Mouse (Mus musculus) liver, embryonic 14.5 days (tissue): ENCODE data around the gene Fam221b. TPM values are rescaled to one million over a fixed set of nuclear protein-coding genes. Genes with fewer than 3 reads are reported as not detected.

Experiments
- ATAC-seq: fragments of 200-750 bp; cut with Nextera tagmentation; 2 replicates; pipeline ENCODE4 v1.8.0; 2017; ENCODE audit warnings: moderate number of reproducible peaks, mild to moderate bottlenecking, moderate library complexity; ENCODE audit not compliant: insufficient read depth
- DNase-seq, 3 experiments: peaks; one replicate each; pipeline ENCODE4 v3.0.0-alpha.2; 2012 to 2013; ENCODE audit warnings: low read depth in 3 of 3, low spot score in 3 of 3
- H3K27ac ChIP-seq: fragments of 300-500 bp; sonication (generic); 2 replicates; pipeline ENCODE4 v1.5.1; 2014; ENCODE audit warnings: moderate library complexity, mild to moderate bottlenecking, control low read depth, inconsistent platforms
- H3K27me3 ChIP-seq: fragments of 300-500 bp; sonication (generic); 2 replicates; pipeline ENCODE4 v1.6.1; 2014; ENCODE audit warnings: mild to moderate bottlenecking, low read length, moderate library complexity; ENCODE audit not compliant: control insufficient read depth, insufficient read depth
- H3K36me3 ChIP-seq: fragments of 300-500 bp; sonication (generic); replicated peaks from 2 replicates; pipeline ENCODE4 v1.6.1; 2014; ENCODE audit warnings: low read depth; ENCODE audit not compliant: control insufficient read depth, insufficient read depth
- H3K4me1 ChIP-seq, 2 experiments: fragments of 200-500 bp in 1 of 2; fragments of 300-500 bp in 1 of 2; sonication (generic) in 1 of 2; replicated peaks; 2 replicates each; pipeline ENCODE4 v1.6.1; 2012 to 2014; ENCODE audit warnings: antibody characterized with exemption in 1 of 2, inconsistent platforms in 1 of 2, low read length in 1 of 2; ENCODE audit not compliant: control insufficient read depth in 2 of 2, insufficient read depth in 2 of 2
- H3K4me2 ChIP-seq: fragments of 300-500 bp; sonication (generic); 2 replicates; pipeline ENCODE4 v1.6.1; 2014; ENCODE audit warnings: low read depth, mild to moderate bottlenecking, control low read depth, moderate library complexity
- H3K4me3 ChIP-seq, 2 experiments: fragments of 200-500 bp in 1 of 2; fragments of 300-500 bp in 1 of 2; sonication (generic) in 1 of 2; 2 replicates each; pipeline ENCODE4 v1.5.1; 2012 to 2014; ENCODE audit warnings: low read depth in 2 of 2, low read length in 2 of 2, mild to moderate bottlenecking in 2 of 2, control low read depth in 1 of 2, inconsistent platforms in 1 of 2, moderate library complexity in 1 of 2; ENCODE audit not compliant: insufficient read depth in 1 of 2
- H3K9ac ChIP-seq: fragments of 300-500 bp; sonication (generic); replicated peaks from 2 replicates; pipeline ENCODE4 v1.6.1; 2014; ENCODE audit warnings: mild to moderate bottlenecking, control low read depth, moderate library complexity
- H3K9me3 ChIP-seq: fragments of 300-500 bp; sonication (generic); 2 replicates; pipeline ENCODE4 v1.6.1; 2016; ENCODE audit warnings: low read length, mixed read lengths; ENCODE audit not compliant: control insufficient read depth
- CTCF ChIP-seq: IDR thresholded peaks from 2 replicates; pipeline ENCODE4 v1.5.1; 2016; ENCODE audit warnings: antibody characterized with exemption, low read depth, control low read depth
- EP300 ChIP-seq: IDR thresholded peaks from 2 replicates; pipeline ENCODE4 v1.6.1; 2016; ENCODE audit warnings: antibody characterized with exemption, low read depth
- WGBS: fragments of 180-500 bp; shearing (Covaris S2); extraction: QIAGEN DNeasy Blood & Tissue Kit; methylation state at CpG from one replicate; pipeline ENCODE4 v1.1.7; 2014; ENCODE audit not compliant: insufficient replicate concordance; 5-methylcytosine and 5-hydroxymethylcytosine counted together
- polyA plus RNA-seq, 2 experiments: library from polyadenylated mRNA; depleted of rRNA in 1 of 2; stranded (reverse) in 1 of 2; unstranded in 1 of 2; fragments of >200 nt; fragmentation: Nextera tagmentation in 1 of 2; extraction: Ambion mirVana in 1 of 2; gene quantifications; 2 replicates each; pipeline versions ENCODE4 v1.2.1 to v1.2.3; 2012 to 2014

Gene Fam221b
- polyA plus RNA-seq, 2 experiments: 0.02 to 1.7 TPM

DNA sequence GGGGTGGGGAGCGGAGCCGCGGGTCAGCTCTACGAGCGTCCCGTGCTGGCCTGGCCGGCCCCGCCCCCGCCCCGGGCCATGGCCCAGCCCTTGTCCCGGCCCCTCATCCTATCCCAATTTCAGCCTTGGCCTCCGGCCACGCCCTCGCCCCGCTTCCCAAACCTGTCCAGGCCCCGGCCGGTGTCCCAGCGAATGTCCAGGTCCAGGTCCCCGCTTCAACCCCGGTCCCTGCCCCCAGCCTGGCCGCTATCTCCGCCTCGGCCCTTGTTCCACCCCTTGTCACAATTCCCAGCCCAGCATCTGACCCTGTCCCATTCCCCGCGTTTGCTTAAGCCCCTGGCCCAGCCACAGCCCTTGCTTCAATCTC, 466 bp upstream of the Fam221b start:
- peak overlapping the region; percentile 48 for H3K9ac ChIP-seq
- no peaks in the 10 kb centered on the region for H3K36me3 ChIP-seq
- peaks cover 5 to 9% of the 10 kb centered on the region in 2 experiments for H3K4me1 ChIP-seq
- TF ChIP-seq EP300: no peak
- TF ChIP-seq CTCF: no peak
- H3K4me2 ChIP-seq: peak overlapping the region; percentile 67
- WGBS: under 1% methylated on average over 24 of the region's 25 CpGs
- no peak overlapping the region for H3K27ac ChIP-seq
- ATAC-seq (peak; percentile 67), DNase-seq (no peak)
- H3K4me3 ChIP-seq: peak overlapping the region; percentile 67 to 69
- peaks cover 9% of the 10 kb centered on the region for H3K27me3 ChIP-seq
- no peaks in the 10 kb centered on the region for H3K9me3 ChIP-seq

DNA sequence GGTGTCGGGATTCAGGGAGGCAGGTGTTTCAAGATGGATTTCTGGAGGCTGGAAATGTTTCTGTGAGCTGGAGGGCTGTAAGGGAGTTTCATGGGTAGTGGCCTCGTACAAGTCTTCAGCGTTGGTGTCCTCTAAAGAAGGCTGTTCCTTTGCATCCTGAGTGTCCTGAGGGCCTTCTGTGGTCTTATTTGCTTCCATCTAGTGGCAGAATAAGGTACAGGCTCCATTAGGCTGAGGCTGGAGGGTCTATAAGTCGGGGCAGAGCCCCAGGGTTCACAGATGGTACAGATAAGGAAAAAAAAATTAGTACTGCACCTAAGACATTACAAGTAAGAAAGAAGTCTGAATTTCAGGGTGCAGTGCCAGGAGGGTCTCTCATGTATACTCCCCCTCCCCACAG, 2.5 kb downstream of the Fam221b start:
- TF ChIP-seq EP300: no peak
- TF ChIP-seq CTCF: peak; percentile 58
- H3K4me1 ChIP-seq: peaks cover 5 to 9% of the 10 kb centered on the region in 2 experiments
- no peak overlapping the region for H3K4me3 ChIP-seq
- no peaks in the 10 kb centered on the region for H3K9me3 ChIP-seq
- ATAC-seq (no peak), DNase-seq (no peak)
- no peak overlapping the region for H3K9ac ChIP-seq
- 16% methylated on average over 4 of the region's 4 CpGs for WGBS
- no peak overlapping the region for H3K27ac ChIP-seq
- H3K27me3 ChIP-seq: peaks cover 28% of the 10 kb centered on the region
- no peak overlapping the region for H3K4me2 ChIP-seq
- H3K36me3 ChIP-seq: no peaks in the 10 kb centered on the region

DNA sequence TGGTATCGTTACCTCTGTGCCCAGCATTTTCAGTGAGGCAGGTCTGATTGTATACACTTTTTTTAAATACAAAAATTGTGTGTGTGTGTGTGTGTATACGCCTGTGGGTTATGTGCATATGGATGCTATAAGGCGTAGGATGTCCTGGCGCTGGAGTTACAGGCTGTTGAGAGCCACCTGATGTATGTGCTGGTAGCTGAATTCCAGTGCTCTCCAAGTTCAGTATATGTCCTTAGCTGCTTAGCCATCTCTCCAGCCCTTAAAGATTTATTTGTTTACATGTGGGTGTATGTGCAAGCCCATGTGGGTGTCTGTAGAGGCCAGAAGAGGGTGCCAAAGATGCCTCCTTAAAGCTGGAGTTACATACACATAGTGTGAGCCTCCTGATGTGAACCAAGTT, 11.8 kb downstream of the Fam221b start:
- H3K27me3 ChIP-seq: peaks cover 11% of the 10 kb centered on the region
- TF ChIP-seq CTCF (peak; percentile 15), EP300 (no peak)
- H3K9me3 ChIP-seq: no peaks in the 10 kb centered on the region
- DNase-seq (no peak), ATAC-seq (no peak)
- H3K9ac ChIP-seq: no peak overlapping the region; the same call in 1 of the 2 replicates
- H3K4me3 ChIP-seq: peak overlapping the region in 1 of 2 experiments; percentile 73; a peak in 2 of 4 replicates
- H3K27ac ChIP-seq: no peak overlapping the region
- no peaks in the 10 kb centered on the region for H3K36me3 ChIP-seq
- H3K4me2 ChIP-seq: peak overlapping the region; percentile 76
- 60% methylated on average over 4 of the region's 4 CpGs for WGBS
- H3K4me1 ChIP-seq: peaks cover 3 to 11% of the 10 kb centered on the region in 2 experiments

DNA sequence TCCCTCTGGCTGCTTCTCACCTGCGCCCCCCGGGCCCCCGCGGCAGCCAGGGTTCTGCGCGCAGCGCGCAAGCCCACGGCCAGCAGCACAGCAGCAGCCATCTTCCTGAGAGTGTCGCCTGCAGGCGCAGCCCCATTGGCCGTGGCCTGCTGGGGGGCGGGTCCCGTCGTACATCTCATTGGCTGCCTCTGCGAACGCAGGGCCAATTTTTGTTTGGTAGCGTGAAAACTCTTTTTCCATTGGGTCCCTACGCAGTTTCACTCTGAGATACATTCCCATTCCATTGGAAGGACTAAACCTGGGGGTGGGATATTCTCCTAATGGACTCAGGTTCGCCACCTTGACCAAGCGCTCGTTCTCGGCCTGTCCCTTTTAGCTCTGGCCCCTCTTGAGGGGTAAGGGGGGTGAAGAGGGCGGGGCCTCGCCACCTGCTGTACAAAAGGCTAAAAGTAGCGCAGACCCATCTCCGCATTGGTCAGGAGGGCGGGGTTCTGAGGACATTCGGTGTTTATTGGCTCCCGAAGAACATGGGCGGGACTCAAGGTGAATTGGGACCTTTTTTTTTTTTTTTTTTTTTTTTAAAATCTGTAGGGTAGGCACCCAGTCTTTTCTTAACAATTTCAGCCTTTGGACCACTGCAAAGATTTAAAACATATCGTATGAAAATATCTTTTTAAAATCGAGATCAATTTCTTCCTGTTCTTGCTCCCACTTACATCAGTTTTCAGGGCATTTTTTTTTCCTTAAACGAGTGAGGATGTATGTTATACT, 12.4 kb downstream of the Fam221b start, which contains the start of gene Hint2:
Gene Hint2 (minus strand): TSS at position 128 of the 771 bp plus-strand sequence.
- peak; percentile 90 to 92 (median 91) for DNase-seq
- Histone ChIP-seq H3K27me3 (peaks cover 5% of the 10 kb centered on the region; the same call in 1 of the 2 replicates), H3K9ac (peak within 1 kb of the TSS; percentile 77), H3K4me2 (peak within 1 kb of the TSS; percentile 76), H3K27ac (no peak within 1 kb of the TSS; the same call in 1 of the 2 replicates), H3K36me3 (no peaks in the 10 kb centered on the region), H3K9me3 (no peaks in the 10 kb centered on the region), H3K4me3 (peak within 1 kb of the TSS; percentile 73 to 78), H3K4me1 (peaks cover 3 to 11% of the 10 kb centered on the region in 2 experiments)
- ATAC-seq: peak; percentile 97
- under 1% methylated on average over 34 of the region's 34 CpGs for WGBS
- TF ChIP-seq EP300 (peak; percentile 19; the same call in 1 of the 2 replicates), CTCF (peak; percentile 41)

DNA sequence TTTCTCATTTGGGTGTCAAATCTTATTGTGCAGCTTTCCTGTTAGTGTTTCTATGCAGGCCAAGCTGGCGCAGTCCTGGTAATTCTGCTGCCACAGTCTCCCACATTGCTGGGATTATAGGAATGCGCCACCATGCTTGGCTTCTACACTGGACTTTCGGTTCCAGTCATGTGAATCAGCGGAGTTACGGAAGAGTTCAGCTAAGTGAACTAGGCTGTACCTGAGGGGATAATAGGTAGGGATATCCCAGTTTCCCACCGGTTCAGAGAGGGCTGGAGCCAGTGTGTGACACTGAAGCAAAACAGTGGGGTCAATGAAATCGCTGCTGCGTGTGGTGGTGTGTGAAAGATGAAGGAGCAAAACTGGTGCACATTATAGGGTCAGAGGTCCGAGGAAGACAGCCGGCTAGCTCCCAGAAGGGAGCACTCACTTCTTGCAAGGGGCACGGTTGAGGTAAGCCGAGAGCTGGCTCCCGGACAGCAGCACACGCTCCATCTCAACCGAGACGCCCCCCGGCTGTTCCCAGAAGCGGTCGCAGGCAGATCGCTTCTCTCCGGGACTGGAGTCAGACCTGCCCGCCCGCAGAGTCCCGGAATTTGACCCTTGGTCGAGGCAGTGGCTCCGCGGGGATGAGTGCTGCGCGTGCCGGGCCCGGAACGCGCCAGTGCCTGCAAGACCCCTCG, 13.1 kb downstream of the Fam221b start:
- H3K9me3 ChIP-seq: no peaks in the 10 kb centered on the region
- H3K27me3 ChIP-seq: no peaks in the 10 kb centered on the region
- H3K4me1 ChIP-seq: peaks cover 3 to 11% of the 10 kb centered on the region in 2 experiments
- H3K9ac ChIP-seq: peak overlapping the region; percentile 77
- peak overlapping the region; percentile 73 to 78 for H3K4me3 ChIP-seq
- 9% methylated on average over 34 of the region's 34 CpGs for WGBS
- peak; percentile 38 for ATAC-seq
- no peak for DNase-seq
- peak overlapping the region; percentile 76 for H3K4me2 ChIP-seq
- no peak overlapping the region; the same call in 1 of the 2 replicates for H3K27ac ChIP-seq
- TF ChIP-seq CTCF (peak; percentile 15; the same call in 1 of the 2 replicates), EP300 (no peak)
- H3K36me3 ChIP-seq: no peaks in the 10 kb centered on the region
